Mouse (Mus musculus) liver, embryonic 12.5 days (tissue): ENCODE results near the gene Zfyve1. TPM values are rescaled to one million over a fixed set of nuclear protein-coding genes. Genes with fewer than 3 reads are reported as not detected.

Experiments
- polyA plus RNA-seq: library from polyadenylated mRNA; unstranded; fragments of >200 nt; fragmentation: Nextera tagmentation; extraction: Ambion mirVana; gene quantifications from 2 replicates; pipeline ENCODE4 v1.2.1, GENCODE M21; 2016

The Zfyve1 gene
- polyA plus RNA-seq, 1 experiment from 2014 or later: 8.2 TPM

Other genes with a start within 250 kb of the Zfyve1 start
- gene Dpf3, start 109.5 kb downstream of the Zfyve1 start, polyA plus RNA-seq: 8.2 and 8.5 TPM in 2 replicates
- 16.9 and 18.7 TPM in 2 replicates for gene Dcaf4, start 76.8 kb downstream of the Zfyve1 start, polyA plus RNA-seq
- gene Rbm25, start 34.0 kb upstream of the Zfyve1 start, polyA plus RNA-seq: 163 and 166 TPM in 2 replicates
- 32.2 and 33.0 TPM in 2 replicates for gene Psen1, start 90.9 kb upstream of the Zfyve1 start, polyA plus RNA-seq
- gene Papln, start 166.4 kb upstream of the Zfyve1 start, polyA plus RNA-seq: 0.61 and 0.70 TPM in 2 replicates